Mouse (Mus musculus) stomach, embryonic 16.5 days (tissue): ENCODE measurements around the gene Ren1. TPM values are rescaled to one million over a fixed set of nuclear protein-coding genes. Genes with fewer than 3 reads are reported as not detected.

Source experiments
- ATAC-seq: fragments of 200-750 bp; cut with Nextera tagmentation; 2 replicates; pipeline ENCODE4 v1.8.0; 2017; ENCODE audit warnings: moderate number of reproducible peaks, moderate TSS enrichment; ENCODE audit not compliant: insufficient read depth, low FRiP score
- H3K27ac ChIP-seq: fragments of 300-500 bp; sonication (generic); 2 replicates; pipeline ENCODE4 v1.5.1; 2014; ENCODE audit warnings: low read length
- H3K27me3 ChIP-seq: fragments of 300-500 bp; sonication (generic); 2 replicates; pipeline ENCODE4 v1.6.1; 2014; ENCODE audit warnings: low read length, control low read depth, mixed read lengths; ENCODE audit not compliant: control insufficient read depth, insufficient read depth
- H3K36me3 ChIP-seq: fragments of 300-500 bp; sonication (generic); 2 replicates; pipeline ENCODE4 v1.6.1; 2014; ENCODE audit warnings: low read length; ENCODE audit not compliant: control insufficient read depth, insufficient read depth
- H3K4me1 ChIP-seq: fragments of 300-500 bp; sonication (generic); 2 replicates; pipeline ENCODE4 v1.6.1; 2014; ENCODE audit warnings: low read length, control low read depth, mixed read lengths; ENCODE audit not compliant: control insufficient read depth, insufficient read depth
- H3K4me2 ChIP-seq: fragments of 300-500 bp; sonication (generic); 2 replicates; pipeline ENCODE4 v1.6.1; 2014; ENCODE audit warnings: low read depth, low read length, mixed read lengths
- H3K4me3 ChIP-seq: fragments of 300-500 bp; sonication (generic); replicated peaks from 2 replicates; pipeline ENCODE4 v1.5.1; 2014; ENCODE audit warnings: mild to moderate bottlenecking, low read length
- H3K9ac ChIP-seq: fragments of 300-500 bp; sonication (generic); 2 replicates; pipeline ENCODE4 v1.6.1; 2014; ENCODE audit warnings: low read length
- H3K9me3 ChIP-seq: fragments of 300-500 bp; sonication (generic); replicated peaks from 2 replicates; pipeline ENCODE4 v1.6.1; 2016; ENCODE audit warnings: low read length, control low read depth; ENCODE audit not compliant: control insufficient read depth
- WGBS: fragments of 180-500 bp; shearing (Covaris S2); extraction: QIAGEN DNeasy Blood & Tissue Kit; methylation state at CpG from one replicate; pipeline ENCODE4 v1.1.7; 2014; 5-methylcytosine and 5-hydroxymethylcytosine counted together
- polyA plus RNA-seq: library from polyadenylated mRNA; unstranded; fragments of >200 nt; fragmentation: Nextera tagmentation; extraction: Ambion mirVana; gene quantifications from 2 replicates; pipeline ENCODE4 v1.2.1, GENCODE M21; 2015

The Ren1 gene
- polyA plus RNA-seq, 1 experiment from 2014 or later, result 3.6 TPM

DNA sequence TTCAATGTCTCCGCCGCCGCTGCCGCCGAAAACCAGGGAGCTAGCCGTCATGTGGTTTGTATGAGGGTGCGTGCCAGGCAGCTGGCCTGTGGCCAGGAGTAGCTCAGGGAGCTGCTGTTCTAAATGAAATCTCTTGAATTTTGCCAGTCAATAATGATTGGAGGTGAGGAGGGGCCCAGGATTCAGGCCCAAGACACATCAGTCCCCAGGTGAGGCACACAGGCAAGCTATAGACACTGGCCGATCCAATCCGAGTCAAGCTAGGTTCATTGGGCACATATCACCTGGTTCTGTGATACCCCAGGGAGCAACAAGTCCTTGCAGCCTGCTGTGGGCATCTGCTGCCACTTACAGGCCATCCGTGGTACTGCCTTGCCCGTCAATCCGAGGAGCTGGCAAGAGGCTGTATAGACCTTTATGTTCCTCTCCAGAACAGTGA is 3.1 kb downstream of the Ren1 start:
- 41% methylated on average over 12 of the region's 12 CpGs for WGBS
- H3K4me2 ChIP-seq, result no peak overlapping the region
- H3K36me3 ChIP-seq, result no peaks in the 10 kb centered on the region
- no peaks in the 10 kb centered on the region for H3K27me3 ChIP-seq
- no peak overlapping the region for H3K9ac ChIP-seq
- H3K9me3 ChIP-seq, result no peaks in the 10 kb centered on the region
- no peaks in the 10 kb centered on the region; the same call in 1 of the 2 replicates for H3K4me1 ChIP-seq
- H3K27ac ChIP-seq, result no peak overlapping the region
- H3K4me3 ChIP-seq, result no peak overlapping the region
- ATAC-seq, result no peak

DNA sequence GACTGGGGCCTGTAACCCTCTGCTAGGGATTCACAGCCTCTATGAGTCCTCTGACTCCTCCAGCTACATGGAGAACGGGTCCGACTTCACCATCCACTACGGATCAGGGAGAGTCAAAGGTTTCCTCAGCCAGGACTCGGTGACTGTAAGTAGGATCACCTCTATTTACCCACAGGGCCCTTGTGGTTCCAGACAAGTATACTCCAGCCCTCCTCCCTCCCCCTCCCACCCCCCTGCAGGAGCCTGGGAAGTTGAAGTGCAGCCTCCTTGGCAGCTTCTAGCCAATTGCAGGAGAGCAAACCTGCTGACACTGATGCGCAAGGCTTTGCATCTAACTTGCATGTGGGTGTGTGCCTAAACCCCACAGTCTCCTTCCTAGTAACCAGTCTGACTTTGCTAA is 5.2 kb downstream of the Ren1 start:
- H3K4me2 ChIP-seq, result no peak overlapping the region
- no peaks in the 10 kb centered on the region for H3K36me3 ChIP-seq
- no peak overlapping the region for H3K27ac ChIP-seq
- no peaks in the 10 kb centered on the region; the same call in 1 of the 2 replicates for H3K4me1 ChIP-seq
- H3K27me3 ChIP-seq, result no peaks in the 10 kb centered on the region
- H3K9ac ChIP-seq, result no peak overlapping the region
- no peak for ATAC-seq
- 37% methylated on average over 5 of the region's 5 CpGs for whole genome bisulfite sequencing
- H3K4me3 ChIP-seq, result no peak overlapping the region
- H3K9me3 ChIP-seq, result no peaks in the 10 kb centered on the region

DNA sequence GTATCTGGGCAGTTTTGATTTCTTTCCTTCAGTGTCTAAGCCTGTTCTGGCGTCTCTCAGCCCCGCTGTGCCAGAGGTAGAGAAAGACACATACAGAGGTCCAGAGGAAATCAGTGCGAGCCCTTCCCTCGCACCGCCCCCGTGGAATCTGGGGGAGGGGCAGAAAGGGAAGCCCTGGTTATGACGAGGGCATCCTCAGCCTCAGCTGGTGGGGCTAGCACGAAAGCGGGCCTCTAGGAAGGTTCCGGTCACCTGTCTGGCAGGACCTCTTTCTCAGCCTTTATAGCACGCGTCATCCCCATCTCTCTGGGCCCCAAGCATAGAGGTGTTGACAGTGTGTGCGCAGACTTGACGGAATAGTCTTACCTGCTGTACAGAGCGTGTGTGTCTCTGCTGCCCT is 5.6 kb downstream of the Ren1 start:
- Histone ChIP-seq H3K9me3 (no peaks in the 10 kb centered on the region), H3K36me3 (no peaks in the 10 kb centered on the region), H3K4me2 (no peak overlapping the region), H3K4me1 (no peaks in the 10 kb centered on the region), H3K27me3 (no peaks in the 10 kb centered on the region), H3K4me3 (no peak overlapping the region), H3K27ac (no peak overlapping the region), H3K9ac (no peak overlapping the region)
- 55% methylated on average over 15 of the region's 15 CpGs for WGBS
- no peak for ATAC-seq

DNA sequence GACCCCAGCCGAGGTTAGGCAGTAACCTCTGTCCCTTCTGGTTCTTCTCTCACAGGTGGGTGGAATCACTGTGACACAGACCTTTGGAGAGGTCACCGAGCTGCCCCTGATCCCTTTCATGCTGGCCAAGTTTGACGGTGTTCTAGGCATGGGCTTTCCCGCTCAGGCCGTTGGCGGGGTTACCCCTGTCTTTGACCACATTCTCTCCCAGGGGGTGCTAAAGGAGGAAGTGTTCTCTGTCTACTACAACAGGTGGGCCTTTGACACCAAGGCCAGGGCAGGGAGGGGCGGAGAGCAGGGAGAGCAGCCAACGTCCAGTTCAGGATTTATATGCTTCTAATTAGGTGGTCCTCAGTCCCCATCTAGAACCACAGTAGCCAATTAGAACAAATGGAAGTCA is 6.0 kb downstream of the Ren1 start:
- WGBS, result 49% methylated on average over 8 of the region's 8 CpGs
- H3K36me3 ChIP-seq, result no peaks in the 10 kb centered on the region
- no peak for ATAC-seq

DNA sequence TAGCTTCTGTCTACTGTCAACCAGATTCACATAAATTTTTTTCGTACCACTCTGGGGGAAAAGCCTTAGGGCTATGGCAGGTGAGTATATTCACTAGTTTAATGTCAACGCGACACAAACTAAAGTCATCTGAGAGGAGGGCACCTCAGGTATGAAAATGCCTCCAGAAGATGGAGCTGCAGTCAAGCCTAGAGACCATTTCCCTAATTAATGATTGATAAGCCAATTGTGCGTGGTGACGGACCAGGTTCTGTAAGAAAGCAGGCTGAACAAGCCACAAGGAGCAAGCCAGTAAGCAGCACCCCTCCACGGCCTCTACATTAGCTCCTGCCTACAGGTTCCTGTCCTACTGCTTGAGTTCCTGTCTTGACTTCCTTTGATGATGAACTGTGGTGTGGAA is 10.7 kb downstream of the Ren1 start:
- H3K27ac ChIP-seq, result no peak overlapping the region
- H3K9me3 ChIP-seq, result no peaks in the 10 kb centered on the region
- H3K27me3 ChIP-seq, result peaks cover 7% of the 10 kb centered on the region; the same call in 1 of the 2 replicates
- H3K4me2 ChIP-seq, result no peak overlapping the region
- H3K9ac ChIP-seq, result no peak overlapping the region
- no peak overlapping the region for H3K4me3 ChIP-seq
- no peaks in the 10 kb centered on the region for H3K36me3 ChIP-seq
- no peak for ATAC-seq
- 89% methylated on average over 6 of the region's 6 CpGs for WGBS
- H3K4me1 ChIP-seq, result peaks cover 5% of the 10 kb centered on the region

More for the DNA sequence above, 6.0 kb downstream of the Ren1 start:
- Histone ChIP-seq H3K4me1 (no peaks in the 10 kb centered on the region), H3K27me3 (no peaks in the 10 kb centered on the region), H3K9me3 (no peaks in the 10 kb centered on the region), H3K4me3 (no peak overlapping the region), H3K4me2 (no peak overlapping the region), H3K27ac (no peak overlapping the region), H3K9ac (no peak overlapping the region)

DNA sequence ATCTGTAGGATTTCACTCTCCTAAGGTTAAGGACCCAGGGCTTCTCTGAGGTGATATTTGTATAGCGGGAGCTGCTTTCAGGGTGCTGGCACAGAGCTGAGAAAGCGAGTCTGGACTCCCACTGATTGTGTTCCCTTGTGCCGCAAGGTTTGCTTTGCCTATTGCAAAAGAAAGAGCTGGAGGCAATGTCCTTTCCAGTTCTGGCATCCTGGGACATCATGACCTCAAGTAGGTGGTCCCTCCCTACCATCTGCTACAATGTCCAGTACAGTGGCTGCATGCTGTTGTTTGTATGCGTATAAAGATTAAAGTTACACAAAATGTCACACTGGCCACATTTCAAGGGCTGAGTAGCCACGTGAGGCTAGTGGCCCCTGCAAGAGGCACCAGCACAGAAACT is 11.8 kb downstream of the Ren1 start:
- H3K9me3 ChIP-seq, result no peaks in the 10 kb centered on the region
- H3K27me3 ChIP-seq, result peaks cover 7% of the 10 kb centered on the region; the same call in 1 of the 2 replicates
- ATAC-seq, result no peak
- 86% methylated on average over 5 of the region's 5 CpGs for WGBS
- no peak overlapping the region for H3K9ac ChIP-seq
- H3K4me3 ChIP-seq, result no peak overlapping the region
- no peak overlapping the region for H3K27ac ChIP-seq
- H3K36me3 ChIP-seq, result no peaks in the 10 kb centered on the region
- H3K4me1 ChIP-seq, result peaks cover 10% of the 10 kb centered on the region
- no peak overlapping the region for H3K4me2 ChIP-seq

DNA sequence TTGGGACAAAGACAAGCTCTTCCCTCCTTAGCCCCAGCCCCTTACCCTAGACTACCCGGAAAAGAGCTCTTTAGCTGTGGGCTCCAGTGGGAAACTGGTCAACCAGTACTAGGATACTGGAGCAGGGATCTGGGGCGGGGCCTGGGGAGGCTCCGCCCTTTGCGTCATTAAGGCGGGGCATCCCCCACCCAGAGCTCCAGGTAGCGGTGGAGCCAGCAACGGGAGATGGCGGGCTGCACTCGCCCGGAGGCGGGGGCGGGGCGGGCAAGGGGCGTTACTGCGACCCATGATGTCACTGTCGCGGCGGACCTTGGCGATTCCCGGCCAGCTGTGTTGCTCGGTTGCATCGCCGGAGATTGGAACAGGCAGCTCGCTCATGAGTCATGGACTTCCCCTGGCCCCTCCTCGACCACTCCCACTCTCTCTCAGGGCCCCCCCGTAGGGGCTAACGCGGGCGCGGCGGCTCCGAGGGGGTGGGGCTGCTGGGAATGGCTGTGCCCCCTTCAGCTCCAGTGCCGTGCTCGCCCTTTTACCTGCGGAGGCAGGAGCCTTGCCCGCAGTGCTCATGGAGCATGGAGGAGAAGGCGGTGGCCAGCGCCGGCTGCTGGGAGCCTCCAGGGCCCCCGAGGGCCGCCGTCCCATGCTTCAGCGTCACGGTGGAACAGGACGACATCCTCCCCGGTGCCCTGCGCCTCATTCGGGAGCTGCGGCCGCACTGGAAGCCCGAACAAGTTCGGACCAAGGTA is 13.1 kb downstream of the Ren1 start, which contains the start of gene Etnk2:
TSS of gene Etnk2 (plus strand) at position 297 of the 746 bp plus-strand sequence.
- under 1% methylated on average over 52 of the region's 52 CpGs for WGBS
- Histone ChIP-seq H3K4me3 (peak within 1 kb of the TSS; percentile 60), H3K36me3 (no peaks in the 10 kb centered on the region), H3K27ac (no peak within 1 kb of the TSS), H3K4me2 (peak within 1 kb of the TSS; percentile 98), H3K9ac (peak within 1 kb of the TSS; percentile 75), H3K4me1 (peaks cover 22% of the 10 kb centered on the region), H3K9me3 (no peaks in the 10 kb centered on the region), H3K27me3 (peaks cover 7% of the 10 kb centered on the region; the same call in 1 of the 2 replicates)
- ATAC-seq, result peak; percentile 77

DNA sequence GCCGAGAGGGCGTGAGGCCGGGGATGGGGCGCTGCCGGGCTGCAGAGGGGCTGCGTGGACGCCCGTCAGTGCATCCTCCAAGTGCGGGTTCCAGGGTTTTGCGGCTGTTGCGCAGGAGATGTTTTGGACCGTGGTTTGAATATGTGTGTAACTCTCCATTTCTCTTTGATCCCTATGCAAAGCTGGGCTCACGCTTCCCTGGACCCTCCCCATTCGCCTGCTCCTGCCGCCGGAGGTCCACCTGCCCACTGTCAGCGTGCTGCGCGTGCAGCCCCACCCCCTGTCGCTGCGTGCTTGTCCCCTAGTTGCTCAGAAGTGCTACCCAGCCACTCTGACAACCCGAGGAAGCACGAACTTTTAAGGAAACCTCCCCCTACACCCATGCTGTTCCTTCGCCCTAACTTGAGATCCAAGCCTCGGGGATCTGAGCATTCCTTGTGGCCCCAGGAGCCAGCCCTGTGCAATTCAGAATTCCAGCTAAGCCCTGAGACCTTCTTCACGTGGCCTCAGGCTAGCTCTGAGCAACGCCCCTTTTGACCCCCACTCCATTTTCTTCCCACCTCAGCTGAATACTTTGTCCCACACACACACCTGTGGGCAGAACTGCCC is 13.8 kb downstream of the Ren1 start:
- Histone ChIP-seq H3K9ac (peak overlapping the region; percentile 75), H3K27ac (no peak overlapping the region), H3K27me3 (peaks cover 7% of the 10 kb centered on the region; the same call in 1 of the 2 replicates), H3K4me2 (peak overlapping the region; percentile 98), H3K4me3 (peak overlapping the region; percentile 60), H3K4me1 (peaks cover 22% of the 10 kb centered on the region), H3K9me3 (no peaks in the 10 kb centered on the region), H3K36me3 (no peaks in the 10 kb centered on the region)
- WGBS, result 5% methylated on average over 27 of the region's 27 CpGs
- ATAC-seq, result no peak

DNA sequence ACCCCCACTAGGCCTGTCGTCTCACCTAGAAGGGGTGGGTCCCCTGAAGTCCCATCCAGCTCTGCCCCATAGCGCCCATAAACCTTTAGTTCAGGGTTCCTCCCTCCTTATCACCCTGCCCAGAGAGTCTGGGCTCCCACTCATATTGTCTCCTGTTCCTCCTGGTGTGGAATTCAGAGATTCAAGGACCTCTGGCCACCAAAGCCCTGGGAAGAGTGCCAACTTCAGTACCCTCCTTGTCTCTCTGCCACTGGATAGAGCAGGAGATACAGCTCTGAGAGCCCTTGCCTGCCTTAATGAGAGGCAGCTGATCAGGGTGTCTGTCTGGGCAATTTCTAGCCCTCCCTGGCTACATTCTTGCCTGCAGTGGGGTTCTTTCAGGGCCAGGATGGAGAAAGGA is 14.6 kb downstream of the Ren1 start:
- Histone ChIP-seq H3K27ac (no peak overlapping the region), H3K4me3 (no peak overlapping the region), H3K4me1 (peaks cover 22% of the 10 kb centered on the region), H3K27me3 (peaks cover 7% of the 10 kb centered on the region; the same call in 1 of the 2 replicates), H3K9ac (no peak overlapping the region), H3K9me3 (no peaks in the 10 kb centered on the region), H3K4me2 (no peak overlapping the region), H3K36me3 (no peaks in the 10 kb centered on the region)
- WGBS, result 49% methylated on average over 2 of the region's 2 CpGs
- no peak for ATAC-seq
